Mouse (Mus musculus): Measurements from ENCODE around the gene Shroom2. TPM values are rescaled to one million over a fixed set of nuclear protein-coding genes. Genes with fewer than 3 reads are reported as not detected.

Shroom2 gene
- polyA plus RNA-seq (2012; rRNA removed) = 92.9 and 94.4 TPM in 2 replicates

GRCm38 (mm10) chrX:152768891-152769599 lies at the start of gene Shroom2:
TSS of gene Shroom2 (minus strand) at chrX:152769465.

GRCm38 (mm10) chrX:152781720-152782403 lies 12.6 kb upstream of the Shroom2 start, which contains the start of gene Gpr143:
TSS of gene Gpr143 (plus strand) at chrX:152781921.

GRCm38 (mm10) chrX:152563034-152563433 lies 206.2 kb downstream of the Shroom2 start, which contains the start of gene Cldn34a:
TSS of gene Cldn34a (plus strand) at chrX:152563334.

Other genes starting within 250 kb of the Shroom2 start
- not detected in 2 replicates for gene Cldn34a, start 206.1 kb downstream of the Shroom2 start, polyA plus RNA-seq (2012; rRNA removed)
- 0.10 and 0.24 TPM in 2 replicates for gene Gpr143, start 12.5 kb upstream of the Shroom2 start, polyA plus RNA-seq (2012; rRNA removed)
- gene Usp51, start 237.0 kb upstream of the Shroom2 start, polyA plus RNA-seq (2012; rRNA removed) = 2.1 TPM in 2 replicates

Data from central nervous system, embryonic 18 days (tissue).